Mouse (Mus musculus): ENCODE data around the gene Gpatch4.

Gene Gpatch4

GRCm38 (mm10) chr3:88094126-88094525 is 51.2 kb downstream of the Gpatch4 start:
- DNase-seq (ENCODE audit: low spot score), result no peak

GRCm38 (mm10) chr3:88097666-88098065 is 54.8 kb downstream of the Gpatch4 start:
- no peak for DNase-seq (ENCODE audit: low spot score)

- DNase-seq (ENCODE audit: low spot score), result no peak
These were observed 57.3 kb downstream of the Gpatch4 start for GRCm38 (mm10) chr3:88100251-88100650.

GRCm38 (mm10) chr3:88101736-88102135 is 58.8 kb downstream of the Gpatch4 start:
- DNase-seq (ENCODE audit: low spot score), result no peak

GRCm38 (mm10) chr3:88102196-88102595 is 59.3 kb downstream of the Gpatch4 start:
- no peak for DNase-seq (ENCODE audit: low spot score)

GRCm38 (mm10) chr3:88102611-88103010 is 59.7 kb downstream of the Gpatch4 start:
- no peak for DNase-seq (ENCODE audit: low spot score)

Data from urinary bladder, postnatal 14 days (tissue).